Mouse (Mus musculus): Measurements from ENCODE around the gene Eef1e1.

DNA sequence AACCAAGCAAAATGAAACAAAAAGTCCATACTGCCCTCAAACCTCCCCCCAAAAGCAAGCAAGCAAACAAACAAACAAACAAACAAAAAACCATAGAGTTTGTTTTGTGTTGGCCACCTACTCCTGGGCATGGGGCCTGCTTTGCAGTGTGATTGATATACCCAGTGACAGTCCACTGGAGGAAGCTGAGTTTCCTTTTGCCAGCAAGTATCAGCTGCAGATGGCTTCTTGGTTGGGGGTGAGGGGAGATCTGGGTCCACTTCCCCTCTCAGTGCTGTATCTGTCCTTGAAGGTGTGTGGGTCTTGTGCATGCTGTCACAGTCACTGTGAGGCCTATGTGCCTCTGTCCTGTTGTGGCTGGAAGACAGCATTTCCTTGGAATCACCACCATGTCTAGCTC is 11.2 kb upstream of the Eef1e1 start:
- no peak for TF ChIP-seq CTCF (IDR thresholded peaks at IDR 0.05; ENCODE audit: borderline replicate concordance, insufficient read depth, low read depth, low read length)
- no peak for TF ChIP-seq POLR2A (IDR thresholded peaks at IDR 0.05; ENCODE audit: borderline replicate concordance, insufficient read depth, low read length)

Measured in cerebellum, adult 2 months (tissue).